In genomic region chr15:79409077-79409573, GRCm38 (mm10) we compare ENCODE assay signal across 18 mouse cellular contexts. TPM values are rescaled to one million over a fixed set of nuclear protein-coding genes. Genes with fewer than 3 reads are reported as not detected.
A peak's percentile ranks its signal among the peaks of the same experiment; 100 is the strongest.
DNase-seq lines count a peak whose midpoint lies in the region; ATAC-seq lines count a peak whose summit lies in the region.
"Had no signal": no experiment of that assay in that cellular context is flagged by ENCODE, and none has a peak within 500 bp of the region (broad histone marks: within the 10 kb centered on the region; RNA-seq: fewer than 3 reads in every experiment).

No protein-coding gene starts in this region.

- no peak overlapping the region for H3K4me3 ChIP-seq in hindbrain, embryonic 16.5 days (ENCODE audit: low read length)
- H3K4me3 ChIP-seq in hindbrain, embryonic 10.5 days: no peak overlapping the region
- H3K4me3 ChIP-seq: embryonic facial prominence, embryonic 12.5 days; layer of hippocampus, adult 2 months; limb, embryonic 10.5 days; neural tube, embryonic 13.5 days had no signal

- H3K9me3 ChIP-seq in hindbrain, embryonic 16.5 days (ENCODE audit: control insufficient read depth, low read length): no peaks in the 10 kb centered on the region
- no peaks in the 10 kb centered on the region for H3K9me3 ChIP-seq in hindbrain, embryonic 10.5 days
- H3K9me3 ChIP-seq: embryonic facial prominence, embryonic 12.5 days; G1E; limb, embryonic 10.5 days; neural tube, embryonic 13.5 days had no signal

- 90% methylated on average over 4 of the region's 4 CpGs for WGBS in hindbrain, embryonic 16.5 days
- 85% methylated on average over 4 of the region's 4 CpGs for WGBS in hindbrain, embryonic 10.5 days

- no peak overlapping the region for H3K4me2 ChIP-seq in hindbrain, embryonic 16.5 days (ENCODE audit: low read length)
- H3K4me2 ChIP-seq: embryonic facial prominence, embryonic 12.5 days; neural tube, embryonic 13.5 days had no signal

- no peak for DNase-seq in hindbrain, embryonic 10.5 days (ENCODE audit: low spot score)
- DNase-seq in 3T3-L1 (ENCODE audit: low read depth, low spot score) (peak; percentile 62), A20 (ENCODE audit: low read depth, low spot score) (peak; percentile 67)
- DNase-seq in c-Kit-positive CD71-positive TER-119-positive erythroid progenitor cells, embryonic 14.5 days (ENCODE audit: low spot score): no peak
- no peak for DNase-seq in thymus, postnatal 0 days (ENCODE audit: low spot score)
- no peak for DNase-seq in right cerebral cortex, postnatal 10 days (ENCODE audit: low spot score in 2 of 2)
- DNase-seq: adrenal gland, adult 8-10 months; cerebellum, adult 9-10 months had no signal

- no peaks in the 10 kb centered on the region for H3K36me3 ChIP-seq in hindbrain, embryonic 16.5 days (ENCODE audit: control insufficient read depth, insufficient read depth, low read length)
- H3K36me3 ChIP-seq in hindbrain, embryonic 10.5 days: no peaks in the 10 kb centered on the region
- H3K36me3 ChIP-seq: embryonic facial prominence, embryonic 12.5 days; G1E; limb, embryonic 10.5 days; neural tube, embryonic 13.5 days had no signal

- 0 out of 2 replicates have a peak, but pooled peaks have one; percentile 4 for ATAC-seq in hindbrain, embryonic 16.5 days
- ATAC-seq in granulocyte monocyte progenitor cell, adult 5-6 weeks (replicated peaks; ENCODE audit: poor library complexity, severe bottlenecking): peak; percentile 77
- ATAC-seq: forebrain, embryonic 14.5 days; intestine, embryonic 16.5 days had no signal

- H3K27ac ChIP-seq in hindbrain, embryonic 16.5 days (ENCODE audit: low read depth, low read length): no peak overlapping the region
- no peak overlapping the region for H3K27ac ChIP-seq in hindbrain, embryonic 10.5 days
- H3K27ac ChIP-seq: embryonic facial prominence, embryonic 12.5 days; layer of hippocampus, adult 2 months; limb, embryonic 10.5 days; neural tube, embryonic 13.5 days; stomach, postnatal 0 days had no signal

- H3K9ac ChIP-seq in hindbrain, embryonic 16.5 days (ENCODE audit: low read depth, low read length): no peak overlapping the region
- H3K9ac ChIP-seq: embryonic facial prominence, embryonic 12.5 days; neural tube, embryonic 13.5 days had no signal

- no peaks in the 10 kb centered on the region; the same call in 1 of the 2 replicates for H3K4me1 ChIP-seq in hindbrain, embryonic 16.5 days (ENCODE audit: control insufficient read depth, insufficient read depth, low read depth, low read length)
- peaks cover 15% of the 10 kb centered on the region; the same call in 1 of the 2 replicates for H3K4me1 ChIP-seq in hindbrain, embryonic 10.5 days (replicated peaks)

- H3K27me3 ChIP-seq in hindbrain, embryonic 16.5 days (replicated peaks; ENCODE audit: control insufficient read depth, insufficient read depth, low read length): no peaks in the 10 kb centered on the region
- H3K27me3 ChIP-seq in hindbrain, embryonic 10.5 days (ENCODE audit: insufficient read depth, poor library complexity, severe bottlenecking): peaks cover 16% of the 10 kb centered on the region
- H3K27me3 ChIP-seq: embryonic facial prominence, embryonic 12.5 days; neural tube, embryonic 13.5 days had no signal

RNA-seq across cellular contexts. Expression of gene Tmem184b, which starts 5.8 kb away (rescaled TPM):
- polyA plus RNA-seq in hindbrain, embryonic 16.5 days (2015; fragmentation: Nextera tagmentation; extraction: Ambion mirVana): 42.4 and 54.9 TPM in 2 replicates
- 54.8 and 56.2 TPM in 2 replicates for polyA plus RNA-seq in hindbrain, embryonic 10.5 days (2016; fragmentation: Nextera tagmentation; extraction: Ambion mirVana)
- total RNA-seq in granulocyte monocyte progenitor cell, adult 5-6 weeks (2014; fragmentation: Nextera tagmentation): 19.7 and 30.2 TPM in 2 replicates
- total RNA-seq in granulocyte monocyte progenitor cell, adult 5-6 weeks (2017): 2.6 and 6.4 TPM in 2 replicates
- polyA plus RNA-seq in thymus, postnatal 0 days (2015; fragmentation: Nextera tagmentation; extraction: Ambion mirVana): 30.0 and 37.4 TPM in 2 replicates

RNA-seq across cellular contexts. Expression of gene Csnk1e, which starts 46.2 kb away (rescaled TPM):
- 132 and 147 TPM in 2 replicates for polyA plus RNA-seq in hindbrain, embryonic 16.5 days (2015; fragmentation: Nextera tagmentation; extraction: Ambion mirVana)
- polyA plus RNA-seq in hindbrain, embryonic 10.5 days (2016; fragmentation: Nextera tagmentation; extraction: Ambion mirVana): 148 and 190 TPM in 2 replicates
- total RNA-seq in granulocyte monocyte progenitor cell, adult 5-6 weeks (2014; fragmentation: Nextera tagmentation): 63.6 and 79.1 TPM in 2 replicates
- total RNA-seq in granulocyte monocyte progenitor cell, adult 5-6 weeks (2017): 31.3 and 31.6 TPM in 2 replicates
- 52.2 and 70.8 TPM in 2 replicates for polyA plus RNA-seq in thymus, postnatal 0 days (2015; fragmentation: Nextera tagmentation; extraction: Ambion mirVana)
- polyA plus RNA-seq: G1E had no signal

Comparison
In these comparisons a context has a peak if more than half of its experiments do, and no peak if none do; other contexts are left out.
1. DNase-seq: peak in 3T3-L1 (single experiment) and A20 (single experiment); none in hindbrain, embryonic 10.5 days (single experiment), c-Kit-positive CD71-positive TER-119-positive erythroid progenitor cells, embryonic 14.5 days (single experiment), thymus, postnatal 0 days (single experiment) and right cerebral cortex, postnatal 10 days (0 of 2).